Mouse (Mus musculus) forebrain, embryonic 12.5 days (tissue): Measurements from ENCODE around the gene Clns1a. TPM values are rescaled to one million over a fixed set of nuclear protein-coding genes. Genes with fewer than 3 reads are reported as not detected.

ENCODE experiments used
- ATAC-seq: fragments of 200-750 bp; cut with Nextera tagmentation; 2 replicates; pipeline ENCODE4 v1.8.0; 2017; ENCODE audit warnings: moderate TSS enrichment; ENCODE audit not compliant: low FRiP score
- H3K27ac ChIP-seq: fragments of 300-500 bp; sonication (generic); 2 replicates; pipeline ENCODE4 v1.5.1; 2016; ENCODE audit warnings: mild to moderate bottlenecking
- H3K27me3 ChIP-seq: fragments of 300-500 bp; sonication (generic); 2 replicates; pipeline ENCODE4 v1.6.1; 2016; ENCODE audit warnings: mild to moderate bottlenecking
- H3K36me3 ChIP-seq: fragments of 300-500 bp; sonication (generic); replicated peaks from 2 replicates; pipeline ENCODE4 v1.6.1; 2016; ENCODE audit warnings: mild to moderate bottlenecking
- H3K4me1 ChIP-seq: fragments of 300-500 bp; sonication (generic); 2 replicates; pipeline ENCODE4 v1.6.1; 2016
- H3K4me2 ChIP-seq: fragments of 300-500 bp; sonication (generic); 2 replicates; pipeline ENCODE4 v1.6.1; 2016; ENCODE audit warnings: mild to moderate bottlenecking, moderate library complexity
- H3K4me3 ChIP-seq: fragments of 300-500 bp; sonication (generic); replicated peaks from 2 replicates; pipeline ENCODE4 v1.5.1; 2016; ENCODE audit warnings: mild to moderate bottlenecking
- H3K9ac ChIP-seq: fragments of 300-500 bp; sonication (generic); 2 replicates; pipeline ENCODE4 v1.6.1; 2016; ENCODE audit warnings: mild to moderate bottlenecking
- H3K9me3 ChIP-seq: fragments of 300-500 bp; sonication (generic); 2 replicates; pipeline ENCODE4 v1.6.1; 2016
- WGBS: fragments of 180-500 bp; shearing (Covaris S2); methylation state at CpG from one replicate; pipeline ENCODE4 v1.1.7; 2016; 5-methylcytosine and 5-hydroxymethylcytosine counted together
- polyA plus RNA-seq: library from polyadenylated mRNA; unstranded; fragments of >200 nt; fragmentation: Nextera tagmentation; extraction: Ambion mirVana; gene quantifications from 2 replicates; pipeline ENCODE4 v1.2.1, GENCODE M21; 2016

Gene Clns1a
- polyA plus RNA-seq, 1 experiment from 2014 or later: 226 TPM

GRCm38 (mm10) chr7:97749207-97750190, 53.1 kb downstream of the Clns1a start:
- H3K36me3 ChIP-seq: no peaks in the 10 kb centered on the region

GRCm38 (mm10) chr7:97756967-97757881, 60.8 kb downstream of the Clns1a start:
- H3K36me3 ChIP-seq: no peaks in the 10 kb centered on the region
- H3K27me3 ChIP-seq: no peaks in the 10 kb centered on the region
- peak overlapping the region; percentile 36 for H3K4me2 ChIP-seq
- ATAC-seq: peak; percentile 85
- WGBS: 21% methylated on average over 18 of the region's 18 CpGs
- H3K9ac ChIP-seq: no peak overlapping the region
- peaks cover 11% of the 10 kb centered on the region for H3K4me1 ChIP-seq
- peak overlapping the region; percentile 62 for H3K27ac ChIP-seq
- H3K4me3 ChIP-seq: no peak overlapping the region
- no peaks in the 10 kb centered on the region for H3K9me3 ChIP-seq

More at GRCm38 (mm10) chr7:97749207-97750190, 53.1 kb downstream of the Clns1a start:
- H3K9ac ChIP-seq: no peak overlapping the region
- H3K4me2 ChIP-seq: peak overlapping the region; percentile 29
- H3K27ac ChIP-seq: 0 out of 2 replicates have a peak overlapping the region, but pooled peaks have one; percentile 13
- H3K4me3 ChIP-seq: no peak overlapping the region
- H3K27me3 ChIP-seq: no peaks in the 10 kb centered on the region
- ATAC-seq: 0 out of 2 replicates have a peak, but pooled peaks have one; percentile 22
- H3K9me3 ChIP-seq: no peaks in the 10 kb centered on the region
- 28% methylated on average over 19 of the region's 19 CpGs for WGBS
- peaks cover 20% of the 10 kb centered on the region for H3K4me1 ChIP-seq

DNA sequence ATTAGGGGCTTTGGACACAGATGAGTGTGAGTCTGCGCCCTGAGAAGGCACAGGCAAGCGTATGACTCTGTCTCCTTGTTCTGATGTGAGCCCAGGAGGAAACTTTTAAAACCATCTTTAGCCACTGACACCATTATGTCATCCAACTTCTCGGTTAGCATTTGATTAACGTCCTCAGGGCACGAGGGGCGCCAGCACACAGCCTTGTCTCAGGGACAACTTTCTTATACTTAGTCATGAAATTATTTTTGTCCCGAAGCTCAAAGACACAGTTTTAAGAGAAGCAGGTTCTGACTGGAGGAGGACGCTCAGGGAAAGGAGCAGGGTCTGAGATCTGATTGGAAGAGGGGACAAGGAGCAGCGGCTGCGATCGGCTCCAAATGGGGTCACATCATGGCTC, 68.2 kb downstream of the Clns1a start:
- no peak overlapping the region for H3K9ac ChIP-seq
- WGBS: 87% methylated on average over 11 of the region's 11 CpGs
- ATAC-seq: no peak
- no peak overlapping the region for H3K4me2 ChIP-seq
- H3K27ac ChIP-seq: no peak overlapping the region
- H3K9me3 ChIP-seq: no peaks in the 10 kb centered on the region
- H3K27me3 ChIP-seq: no peaks in the 10 kb centered on the region
- no peak overlapping the region for H3K4me3 ChIP-seq
- no peaks in the 10 kb centered on the region for H3K4me1 ChIP-seq
- H3K36me3 ChIP-seq: no peaks in the 10 kb centered on the region

DNA sequence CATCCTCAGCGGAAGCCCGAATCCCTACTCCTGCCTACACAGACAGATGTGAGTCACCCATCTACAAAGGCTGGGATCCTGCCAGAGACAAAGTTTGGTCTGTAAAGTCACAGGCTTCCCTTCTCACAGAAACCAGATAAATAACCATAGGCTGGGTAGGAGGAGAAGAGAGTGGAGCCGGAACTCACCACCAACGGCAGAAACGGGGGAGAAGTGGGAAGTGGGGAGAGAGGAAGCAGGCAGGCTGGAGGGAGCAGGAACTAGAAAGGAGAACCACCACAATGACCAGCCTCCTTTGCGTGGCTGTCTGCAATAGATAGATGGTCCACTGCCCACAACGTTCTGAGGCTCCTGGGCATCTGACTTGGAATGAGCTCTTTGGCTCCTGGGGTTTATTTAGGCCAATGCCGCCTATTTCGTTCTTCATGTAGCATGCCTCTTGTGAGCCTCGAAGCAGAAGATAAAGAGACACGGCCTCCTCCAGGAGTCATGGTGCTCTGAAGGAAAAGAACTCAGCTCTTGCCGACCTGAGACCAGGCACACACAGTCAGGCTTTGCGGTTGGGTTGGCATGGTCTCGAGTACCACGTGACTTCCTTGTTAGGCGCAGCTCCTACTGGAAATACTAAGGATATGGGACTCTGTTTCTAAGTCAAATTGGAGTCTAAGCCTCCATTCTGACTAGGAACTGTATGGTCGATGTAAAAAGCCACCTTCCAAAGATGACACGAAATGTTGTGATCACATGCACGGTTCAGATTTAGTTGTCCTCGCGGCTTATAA, 68.9 kb downstream of the Clns1a start:
- no peak overlapping the region for H3K4me2 ChIP-seq

GRCm38 (mm10) chr7:97765963-97766347, 69.5 kb downstream of the Clns1a start:
- ATAC-seq: no peak
- Histone ChIP-seq H3K27me3 (no peaks in the 10 kb centered on the region), H3K9me3 (no peaks in the 10 kb centered on the region), H3K27ac (no peak overlapping the region), H3K4me1 (no peaks in the 10 kb centered on the region), H3K4me2 (no peak overlapping the region), H3K9ac (no peak overlapping the region), H3K36me3 (no peaks in the 10 kb centered on the region), H3K4me3 (no peak overlapping the region)
- 90% methylated on average over 5 of the region's 5 CpGs for WGBS

More for the DNA sequence above, 68.9 kb downstream of the Clns1a start:
- Histone ChIP-seq H3K27ac (no peak overlapping the region), H3K4me3 (no peak overlapping the region), H3K9me3 (no peaks in the 10 kb centered on the region), H3K36me3 (no peaks in the 10 kb centered on the region), H3K9ac (no peak overlapping the region), H3K4me1 (no peaks in the 10 kb centered on the region), H3K27me3 (no peaks in the 10 kb centered on the region)
- no peak for ATAC-seq
- 92% methylated on average over 21 of the region's 21 CpGs for WGBS

DNA sequence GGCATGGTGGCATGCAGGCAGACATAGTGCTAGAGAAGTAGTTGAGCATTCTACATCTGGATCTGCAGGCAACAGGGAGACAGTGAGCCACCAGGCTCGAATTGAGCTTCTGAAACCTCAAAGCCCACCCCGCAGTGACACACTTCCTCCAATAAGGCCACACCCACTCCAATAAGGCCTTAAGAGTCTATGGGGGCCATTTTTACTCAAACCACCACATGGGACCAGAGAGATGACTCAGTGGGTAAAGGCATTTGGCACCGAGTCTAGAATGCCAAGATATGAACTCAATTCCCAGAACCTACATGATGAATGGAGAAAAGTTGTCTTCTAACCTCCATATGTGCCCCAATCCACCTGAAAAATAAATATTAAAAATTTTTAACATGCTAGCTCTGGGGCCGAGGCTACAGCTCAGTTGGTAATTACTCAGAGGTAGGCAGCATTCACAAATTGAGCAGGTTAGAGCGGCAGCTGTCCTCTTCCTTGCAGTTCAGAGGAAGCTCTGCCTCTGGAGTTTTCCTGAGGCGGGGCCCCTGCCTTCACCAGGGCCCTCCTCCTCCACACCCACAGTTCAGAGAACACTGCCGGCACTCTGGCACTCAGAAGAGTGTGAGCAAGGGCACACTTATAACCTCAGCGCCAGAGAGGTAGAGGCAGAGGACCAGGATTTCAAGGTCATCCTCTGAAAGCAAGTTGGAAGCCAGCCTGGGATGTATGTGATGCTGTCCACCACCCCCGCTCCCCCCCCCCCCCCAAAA, 70.2 kb downstream of the Clns1a start:
- no peak overlapping the region for H3K27ac ChIP-seq
- WGBS: 86% methylated on average over 9 of the region's 9 CpGs
- H3K9me3 ChIP-seq: no peaks in the 10 kb centered on the region
- H3K4me1 ChIP-seq: no peaks in the 10 kb centered on the region
- H3K36me3 ChIP-seq: no peaks in the 10 kb centered on the region
- H3K4me3 ChIP-seq: no peak overlapping the region
- H3K27me3 ChIP-seq: no peaks in the 10 kb centered on the region
- no peak for ATAC-seq
- H3K4me2 ChIP-seq: no peak overlapping the region
- H3K9ac ChIP-seq: no peak overlapping the region

DNA sequence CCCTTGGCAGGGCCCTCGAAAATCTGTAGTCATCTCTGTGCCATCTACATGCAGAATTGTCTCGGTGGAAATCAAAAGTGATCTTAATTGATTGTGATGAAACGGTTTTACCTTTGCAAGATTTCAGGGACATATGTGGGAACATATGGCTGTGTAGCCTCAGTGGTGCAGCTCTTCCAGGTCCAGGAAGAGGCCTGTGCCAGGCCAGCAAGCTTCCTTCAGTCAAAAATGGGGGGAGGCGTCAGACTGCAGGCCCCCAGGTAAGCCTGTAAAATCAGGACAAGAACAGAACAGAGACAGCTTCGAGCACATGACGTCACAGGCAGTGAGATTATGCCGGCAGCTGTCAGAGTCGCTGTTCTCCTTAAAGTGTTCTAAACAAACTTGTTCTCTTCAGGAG, 71.4 kb downstream of the Clns1a start:
- no peak overlapping the region for H3K4me2 ChIP-seq
- WGBS: 84% methylated on average over 8 of the region's 8 CpGs

DNA sequence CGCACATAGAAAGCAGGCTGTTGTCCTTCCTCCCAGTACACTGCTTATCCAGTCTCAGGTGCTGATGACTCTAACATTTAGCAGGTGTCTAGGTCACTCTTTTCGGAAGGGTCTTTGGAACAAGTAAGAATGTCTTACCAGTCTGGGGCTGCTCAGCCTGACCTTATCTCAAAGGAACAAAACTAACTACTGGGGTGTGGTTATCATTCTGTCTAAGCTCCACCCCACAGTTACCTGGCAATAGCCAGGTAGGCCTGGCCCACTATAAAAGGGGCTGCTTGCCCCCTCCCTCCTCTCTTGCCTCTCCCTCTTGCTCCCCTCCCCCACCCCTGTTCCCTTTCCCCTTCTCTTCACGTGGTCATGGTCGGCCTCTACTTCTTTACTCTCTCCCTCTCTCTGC, 72.6 kb downstream of the Clns1a start:
- no peak for ATAC-seq
- no peak overlapping the region for H3K4me2 ChIP-seq
- no peaks in the 10 kb centered on the region for H3K4me1 ChIP-seq
- H3K9me3 ChIP-seq: no peaks in the 10 kb centered on the region
- no peak overlapping the region for H3K27ac ChIP-seq
- no peak overlapping the region for H3K9ac ChIP-seq
- H3K27me3 ChIP-seq: no peaks in the 10 kb centered on the region
- no peaks in the 10 kb centered on the region for H3K36me3 ChIP-seq
- 84% methylated on average over 4 of the region's 4 CpGs for WGBS
- H3K4me3 ChIP-seq: no peak overlapping the region

More for the DNA sequence above, 71.4 kb downstream of the Clns1a start:
- no peak for ATAC-seq
- no peaks in the 10 kb centered on the region for H3K36me3 ChIP-seq
- H3K4me3 ChIP-seq: no peak overlapping the region
- H3K27me3 ChIP-seq: no peaks in the 10 kb centered on the region
- no peak overlapping the region for H3K9ac ChIP-seq
- H3K9me3 ChIP-seq: no peaks in the 10 kb centered on the region
- no peak overlapping the region for H3K27ac ChIP-seq
- H3K4me1 ChIP-seq: no peaks in the 10 kb centered on the region

Other genes starting within 250 kb of the Clns1a start
- gene Kctd14, start 245.3 kb upstream of the Clns1a start, polyA plus RNA-seq: 1.3 and 2.0 TPM in 2 replicates
- gene Ints4, start 215.7 kb upstream of the Clns1a start, polyA plus RNA-seq: 57.8 and 58.3 TPM in 2 replicates
- gene Aamdc, start 117.1 kb upstream of the Clns1a start, polyA plus RNA-seq: 35.5 and 36.5 TPM in 2 replicates
- gene Rsf1, start 116.7 kb upstream of the Clns1a start, polyA plus RNA-seq: 38.0 TPM in 2 replicates
- gene Aqp11, start 41.7 kb downstream of the Clns1a start, polyA plus RNA-seq: 3.9 and 5.6 TPM in 2 replicates
- gene Pak1, start 91.9 kb downstream of the Clns1a start, polyA plus RNA-seq: 91.2 and 96.3 TPM in 2 replicates
- not detected in 2 replicates for gene Gdpd4, start 223.3 kb downstream of the Clns1a start, polyA plus RNA-seq